Mouse (Mus musculus): Measurements from ENCODE around the gene Ros1. TPM values are rescaled to one million over a fixed set of nuclear protein-coding genes. Genes with fewer than 3 reads are reported as not detected.

The Ros1 gene
- polyA plus RNA-seq, 1 experiment from 2014 or later = not detected

- no peak for DNase-seq (ENCODE audit: low spot score)
Observed at GRCm38 (mm10) chr10:52022413-52023212, 172.4 kb downstream of the Ros1 start, which contains the start of gene Vgll2. Vgll2 (plus strand) TSS chr10:52022502.

DNA sequence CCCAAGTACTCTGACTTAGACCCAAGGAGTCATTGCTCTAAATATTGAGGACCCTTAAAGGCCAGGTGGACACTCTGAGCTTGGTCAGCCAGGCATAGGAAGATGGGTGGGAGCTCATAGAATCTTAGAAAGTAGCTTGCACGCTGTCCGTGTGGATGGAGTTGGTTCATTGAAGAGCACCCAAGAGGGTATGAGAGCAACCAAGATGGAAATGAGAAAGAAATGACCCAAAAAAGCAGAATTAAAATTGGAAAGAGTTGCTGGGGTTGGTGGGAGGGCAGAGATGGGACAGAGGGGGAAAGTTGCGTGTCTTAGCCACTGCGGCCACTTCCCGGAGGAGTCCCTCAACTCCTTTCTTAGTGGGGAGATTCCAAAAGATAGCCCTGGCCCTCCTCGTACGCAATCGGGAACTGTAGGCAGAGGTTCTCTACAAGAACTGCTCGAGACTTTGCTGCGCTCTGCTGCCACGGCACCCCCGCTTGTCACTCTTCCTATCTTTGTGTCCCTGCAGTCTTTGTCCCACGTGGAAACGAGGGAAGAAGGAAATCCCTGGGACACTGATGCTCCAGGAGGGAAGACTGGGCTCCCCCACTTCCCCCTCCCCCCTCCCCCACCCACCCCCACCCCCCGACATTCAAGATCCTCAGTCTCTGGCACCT, 173.2 kb downstream of the Ros1 start:
- no peak for DNase-seq (ENCODE audit: low spot score)

DNA sequence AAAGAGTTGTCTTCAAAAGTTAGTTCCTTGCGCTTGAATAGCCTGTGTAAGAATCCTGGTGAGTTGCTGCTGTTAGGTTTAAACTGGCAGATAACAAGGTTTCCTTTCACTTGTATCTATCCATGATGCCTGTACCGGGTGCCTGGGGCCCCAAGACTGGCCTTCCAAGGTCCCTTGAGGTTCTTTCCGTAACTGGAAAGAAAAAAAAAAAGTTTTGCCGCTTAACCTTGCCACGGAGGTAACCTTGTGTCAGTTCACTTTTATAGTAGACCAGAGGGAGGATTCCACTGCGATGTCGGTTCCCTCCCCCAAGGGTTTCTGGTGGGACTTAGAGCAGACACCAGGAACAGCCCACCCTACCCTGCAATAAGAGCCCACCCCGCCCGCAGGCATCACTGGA, 173.8 kb downstream of the Ros1 start:
- no peak for DNase-seq (ENCODE audit: low spot score)

GRCm38 (mm10) chr10:52018471-52018870, 176.6 kb downstream of the Ros1 start:
- no peak for DNase-seq (ENCODE audit: low spot score)

Small RNA genes within 50 kb of the gene (microRNA-seq; reads per million reads assigned to microRNA genes)
- not detected for gene Gm24084 (ENCODE audit: borderline number of aligned reads)

Other genes with a start within 250 kb of the Ros1 start
- 0.19 and 0.40 TPM in 2 replicates for gene Vgll2, start 172.7 kb downstream of the Ros1 start, polyA plus RNA-seq (2015; fragmentation: Nextera tagmentation; extraction: Ambion mirVana)
- 3.5 and 3.7 TPM in 2 replicates for gene Dcbld1, start 38.4 kb upstream of the Ros1 start, polyA plus RNA-seq (2015; fragmentation: Nextera tagmentation; extraction: Ambion mirVana)
- not detected in 2 replicates for gene Gm26741, start 163.5 kb upstream of the Ros1 start, polyA plus RNA-seq (2015; fragmentation: Nextera tagmentation; extraction: Ambion mirVana)
- gene Gopc, start 186.9 kb upstream of the Ros1 start, polyA plus RNA-seq (2015; fragmentation: Nextera tagmentation; extraction: Ambion mirVana) = 12.2 and 12.3 TPM in 2 replicates
- gene Nepn, start 193.7 kb upstream of the Ros1 start, polyA plus RNA-seq (2015; fragmentation: Nextera tagmentation; extraction: Ambion mirVana) = 0.07 and 0.09 TPM in 2 replicates
- gene Nus1, start 222.3 kb upstream of the Ros1 start, polyA plus RNA-seq (2015; fragmentation: Nextera tagmentation; extraction: Ambion mirVana) = 8.3 and 11.0 TPM in 2 replicates